Mouse (Mus musculus) large intestine, adult 2 months (tissue): Measurements from ENCODE around the gene Pnpla5. TPM values are rescaled to one million over a fixed set of nuclear protein-coding genes. Genes with fewer than 3 reads are reported as not detected.
A peak's percentile ranks its signal among the peaks of the same experiment; 100 is the strongest.
"Not testable (repeated sequence)": the region's sequence is repeated elsewhere in the genome, so short reads cannot be mapped to it uniquely, and the experiment has no call there.

Experiments
- DNase-seq: peaks from one replicate; pipeline ENCODE4 v3.0.0-alpha.2; 2012; ENCODE audit warnings: low read depth, low spot score
- WGBS: fragments of 180-500 bp; shearing (Covaris S2); methylation state at CpG from one replicate; pipeline ENCODE4 v1.1.7; 2018; 5-methylcytosine and 5-hydroxymethylcytosine counted together
- polyA plus RNA-seq: library from polyadenylated mRNA; depleted of rRNA; stranded (reverse); fragments of >200 nt; gene quantifications from 2 replicates; pipeline ENCODE4 v1.2.3, GENCODE M21; 2012; rRNA removed

Gene Pnpla5
- 0.04 TPM in 1 of 2 replicates, not detected in the other for polyA plus RNA-seq

- no peak for DNase-seq
- WGBS: 56% methylated on average over 8 of the region's 8 CpGs
These were observed at the start of gene Pnpla5 for GRCm38 (mm10) chr15:84123075-84123474. TSS of gene Pnpla5 (minus strand) at chr15:84123175.

- WGBS: 75% methylated on average over 7 of the region's 7 CpGs
- DNase-seq: no peak
These were observed 48.2 kb upstream of the Pnpla5 start for GRCm38 (mm10) chr15:84171166-84171565.

DNA sequence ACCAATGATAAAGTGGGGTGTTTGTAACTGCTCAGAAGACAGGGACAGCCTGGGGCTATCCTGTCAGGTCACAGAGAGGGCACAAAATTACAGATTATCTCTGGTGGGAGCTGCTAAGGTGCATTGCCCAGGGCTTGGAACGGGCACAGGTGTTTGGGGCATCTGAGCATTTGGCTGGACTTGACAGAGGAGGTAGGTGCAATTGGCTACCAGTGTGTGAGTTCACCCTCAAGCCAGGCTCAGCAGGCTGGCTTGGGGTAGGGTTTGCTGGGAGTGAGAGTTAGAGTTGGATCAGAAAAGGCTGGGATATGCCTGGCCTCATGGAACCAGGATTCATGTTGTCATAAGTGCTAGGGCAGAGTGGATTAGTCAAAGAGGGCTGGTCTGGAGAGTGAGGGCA lies 46.5 kb upstream of the Pnpla5 start:
- no peak for DNase-seq
- WGBS: 88% methylated on average over 1 of the region's 1 CpGs

- no peak for DNase-seq
These were observed 45.5 kb upstream of the Pnpla5 start for GRCm38 (mm10) chr15:84168170-84169161.

DNA sequence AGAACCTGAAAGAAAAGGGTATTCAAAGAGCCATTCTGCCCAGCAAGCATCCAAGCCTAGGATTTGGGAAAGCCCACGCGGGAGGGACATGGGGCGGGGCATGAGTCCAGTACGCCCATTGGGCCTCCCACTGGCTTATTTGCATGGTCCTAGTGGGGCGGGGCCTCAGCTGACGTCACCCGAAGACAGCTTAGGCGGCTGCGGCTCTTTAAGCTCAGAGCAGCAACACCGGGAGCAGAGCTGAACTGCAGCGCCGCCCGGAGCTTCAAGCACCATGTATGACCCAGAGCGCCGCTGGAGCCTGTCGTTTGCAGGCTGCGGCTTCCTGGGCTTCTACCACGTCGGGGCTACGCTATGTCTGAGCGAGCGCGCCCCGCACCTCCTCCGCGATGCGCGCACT lies 44.6 kb upstream of the Pnpla5 start, which contains the start of gene Pnpla3:
Gene Pnpla3 (plus strand): TSS at position 238 of the 400 bp plus-strand sequence.
- 1% methylated on average over 28 of the region's 28 CpGs for WGBS
- peak; percentile 47 for DNase-seq

More at GRCm38 (mm10) chr15:84168170-84169161, 45.5 kb upstream of the Pnpla5 start:
- WGBS: 3% methylated on average over 28 of the region's 28 CpGs

DNA sequence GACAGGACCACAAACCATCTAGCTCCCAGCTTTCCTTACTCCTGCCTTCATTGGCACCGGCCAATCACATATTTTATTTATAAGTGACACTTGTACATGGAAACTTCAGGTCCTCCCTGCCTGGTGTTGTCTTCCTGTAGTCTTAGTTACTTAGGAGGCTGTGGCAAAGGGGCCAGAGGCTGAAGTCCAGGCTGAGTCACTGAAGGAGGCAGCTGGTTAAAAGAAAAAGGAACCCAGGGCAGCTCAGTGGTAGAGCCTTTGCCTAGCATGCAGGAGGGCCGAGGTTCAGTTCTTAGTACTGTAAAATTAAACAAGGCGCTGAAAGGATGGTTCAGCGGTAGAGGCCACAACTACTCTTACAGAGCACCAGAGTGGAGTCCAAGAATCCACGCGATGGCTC lies 43.8 kb upstream of the Pnpla5 start:
- WGBS: 64% methylated on average over 6 of the region's 6 CpGs
- DNase-seq: no peak

DNA sequence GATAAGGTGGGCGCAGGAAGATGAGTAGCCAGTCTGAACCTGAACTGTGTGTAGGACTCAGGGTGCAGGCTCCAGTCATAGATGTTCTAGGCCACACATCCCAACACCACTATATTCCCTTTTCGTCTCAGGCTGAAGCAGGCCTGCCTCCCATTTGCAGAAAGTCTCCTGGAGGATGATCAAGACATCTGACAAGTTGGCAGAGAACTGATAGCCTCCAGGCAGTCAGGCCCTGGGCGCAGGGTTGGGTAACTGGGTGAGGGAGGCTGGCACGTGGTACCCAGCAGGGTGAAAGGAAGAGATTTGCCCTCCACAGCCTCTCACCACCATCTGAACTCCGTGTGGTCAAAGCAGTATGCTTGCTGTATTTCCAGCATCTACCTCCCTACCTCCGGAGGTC lies 38.9 kb upstream of the Pnpla5 start:
- 77% methylated on average over 6 of the region's 6 CpGs for WGBS
- DNase-seq: no peak

DNA sequence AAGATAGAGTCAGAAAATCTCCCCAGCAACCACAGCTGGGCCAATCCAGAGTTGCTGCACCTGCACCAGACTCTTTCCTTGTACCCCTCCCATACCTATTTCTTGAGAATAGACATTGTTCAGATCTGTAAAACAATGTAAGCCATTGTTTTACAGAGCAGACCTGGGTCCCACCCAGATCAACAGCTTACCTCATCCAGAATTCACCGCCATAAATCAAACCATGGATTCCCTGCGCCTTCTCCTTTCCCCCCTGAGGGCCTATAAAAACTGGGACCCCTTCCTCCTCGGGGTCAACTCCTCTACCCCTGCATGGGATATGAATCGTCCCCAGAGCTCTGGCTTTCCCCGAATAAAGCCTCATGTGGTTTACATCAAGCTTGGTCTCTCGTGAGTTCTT lies 34.6 kb upstream of the Pnpla5 start:
- 59% methylated on average over 6 of the region's 6 CpGs for WGBS
- not testable (repeated sequence) for DNase-seq

- 93% methylated on average over 2 of the region's 2 CpGs for WGBS
- DNase-seq: no peak
These were observed 33.2 kb upstream of the Pnpla5 start for GRCm38 (mm10) chr15:84156158-84156557.

GRCm38 (mm10) chr15:84140929-84141328 lies 18.0 kb upstream of the Pnpla5 start:
- 57% methylated on average over 5 of the region's 5 CpGs for WGBS
- no peak for DNase-seq

- DNase-seq: no peak
- 47% methylated on average over 3 of the region's 3 CpGs for WGBS
These were observed 17.1 kb upstream of the Pnpla5 start for GRCm38 (mm10) chr15:84140109-84140508.

- 57% methylated on average over 5 of the region's 5 CpGs for WGBS
- DNase-seq: no peak
These were observed 16.6 kb upstream of the Pnpla5 start for GRCm38 (mm10) chr15:84139592-84140005.

- no peak for DNase-seq
These were observed 13.8 kb upstream of the Pnpla5 start for GRCm38 (mm10) chr15:84136473-84137415.

GRCm38 (mm10) chr15:84135472-84135871 lies 12.5 kb upstream of the Pnpla5 start:
- DNase-seq: peak; percentile 4

More at GRCm38 (mm10) chr15:84136473-84137415, 13.8 kb upstream of the Pnpla5 start:
- 48% methylated on average over 12 of the region's 12 CpGs for WGBS

GRCm38 (mm10) chr15:84133440-84133839 lies 10.5 kb upstream of the Pnpla5 start:
- WGBS: 59% methylated on average over 4 of the region's 4 CpGs
- DNase-seq: no peak

More at GRCm38 (mm10) chr15:84135472-84135871, 12.5 kb upstream of the Pnpla5 start:
- 81% methylated on average over 5 of the region's 5 CpGs for WGBS

- WGBS: 86% methylated on average over 7 of the region's 7 CpGs
- no peak for DNase-seq
These were observed 9.0 kb upstream of the Pnpla5 start for GRCm38 (mm10) chr15:84131971-84132370.

GRCm38 (mm10) chr15:84131096-84131786 lies 8.3 kb upstream of the Pnpla5 start:
- 51% methylated on average over 16 of the region's 16 CpGs for WGBS
- no peak for DNase-seq

DNA sequence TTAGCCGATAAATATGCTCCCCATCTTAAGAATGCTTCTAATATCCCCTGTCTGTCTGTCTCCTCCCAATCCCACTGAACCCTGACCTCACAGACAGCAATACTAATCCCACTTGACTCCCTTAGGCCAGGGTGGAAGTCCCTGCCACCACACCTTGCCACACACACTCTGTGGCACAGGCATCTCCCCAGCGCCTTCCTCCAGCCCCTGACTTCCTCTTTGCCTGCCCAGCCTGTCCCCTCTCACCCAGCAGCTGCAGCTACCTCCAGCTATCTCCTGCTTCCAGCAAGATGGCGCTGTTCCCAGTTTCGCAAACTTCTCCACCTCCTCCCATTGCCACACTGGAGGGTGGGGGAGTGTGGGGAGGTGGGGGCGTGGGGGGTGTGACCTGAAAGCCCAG lies 3.9 kb upstream of the Pnpla5 start:
- 28% methylated on average over 5 of the region's 5 CpGs for WGBS
- DNase-seq: no peak

GRCm38 (mm10) chr15:84126447-84126846 lies 3.5 kb upstream of the Pnpla5 start:
- WGBS: 59% methylated on average over 4 of the region's 4 CpGs
- DNase-seq: no peak
